Mouse (Mus musculus) sigmoid colon, adult 10 weeks (tissue): ENCODE measurements around the gene Uxt. TPM values are rescaled to one million over a fixed set of nuclear protein-coding genes. Genes with fewer than 3 reads are reported as not detected.

Experiments used
- polyA plus RNA-seq: library from polyadenylated mRNA; stranded (reverse); fragments of 350-450 nt; fragmentation: Illumina TruSeq; extraction: RNeasy Lipid Tissue Mini Kit (QIAGEN cat#74804); gene quantifications from one replicate; pipeline ENCODE4 v1.2.3, GENCODE M21; 2014; ENCODE audit warnings: low read depth, low replicate concordance

Uxt gene
- 22.0 TPM for polyA plus RNA-seq

DNA sequence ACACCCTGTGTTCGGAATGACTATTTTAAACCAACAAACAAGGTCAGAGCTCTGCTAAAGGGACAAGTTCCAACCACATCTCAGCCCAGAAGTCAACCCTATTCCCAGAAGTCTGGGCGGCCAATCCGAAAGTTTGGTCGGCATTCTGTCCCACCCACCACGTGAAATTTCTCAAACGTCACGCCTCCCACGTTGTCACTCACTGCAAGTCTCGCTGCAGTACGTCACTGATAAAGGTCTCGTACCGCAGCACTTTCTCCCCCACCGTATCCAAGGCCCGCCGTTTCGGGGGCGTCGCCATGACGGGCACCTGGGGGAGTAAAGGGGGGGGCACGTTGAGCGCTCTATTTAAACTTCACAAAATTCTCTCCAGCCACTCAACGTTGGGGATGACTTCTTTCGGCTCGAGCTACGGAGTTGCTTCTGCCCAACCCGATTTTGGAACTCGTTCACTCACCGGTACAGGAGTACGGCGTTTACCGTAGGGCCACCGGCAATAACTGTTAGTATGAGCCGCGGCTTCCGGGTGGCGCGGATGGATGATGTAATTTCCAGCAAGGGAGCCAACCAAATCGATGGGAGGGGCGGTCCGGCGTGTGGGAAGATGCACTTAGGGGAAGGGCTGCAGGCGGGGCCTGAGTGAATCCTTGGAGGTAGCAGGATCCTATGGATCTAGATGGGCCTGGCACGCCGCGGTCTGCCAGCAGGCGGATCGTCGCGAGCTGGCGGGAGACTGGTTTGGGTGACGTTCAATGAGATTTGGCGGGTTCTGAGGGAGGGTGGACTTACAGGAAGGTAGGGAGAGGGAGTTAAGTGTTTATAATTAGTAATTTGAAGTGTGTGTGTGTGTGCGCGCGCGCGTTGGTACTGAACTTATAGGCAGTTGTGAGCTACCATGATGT is at the start of gene Uxt:
TSS of gene Uxt (minus strand) at position 541 of the 902 bp plus-strand sequence.

DNA sequence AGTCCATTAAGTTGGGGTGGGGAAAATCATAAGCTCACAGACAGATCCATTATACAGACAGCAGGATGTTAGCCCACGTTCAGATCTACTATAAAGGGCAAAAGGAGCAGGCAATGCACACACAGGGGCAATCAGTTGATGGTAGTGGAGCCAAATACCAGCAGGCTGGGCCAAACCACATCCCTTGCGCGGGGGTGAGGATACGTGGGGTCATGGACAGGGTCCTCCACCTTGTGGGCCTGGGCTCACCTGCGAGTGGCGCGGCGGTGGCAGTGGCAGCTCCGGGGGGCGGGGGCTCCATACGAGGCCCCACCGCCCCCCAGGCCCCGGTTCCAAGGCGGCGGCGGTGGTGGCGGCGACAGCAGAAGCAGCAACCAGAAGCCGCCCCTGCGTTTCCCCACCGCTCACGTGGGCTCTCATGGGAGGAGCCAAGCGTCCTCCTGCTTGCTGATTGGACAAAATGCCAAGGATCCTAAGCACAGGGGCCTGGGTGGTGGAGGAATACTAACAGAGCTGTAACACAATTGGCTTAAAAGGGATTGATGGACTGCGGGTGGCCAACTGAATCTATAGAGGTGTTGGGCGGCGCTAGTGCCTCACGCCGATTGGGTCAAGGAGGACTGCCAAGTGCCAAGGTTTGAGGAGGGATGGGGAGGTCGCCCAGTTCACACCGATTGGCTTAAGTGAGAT is 11.5 kb downstream of the Uxt start, which contains the start of gene Elk1:
TSS of gene Elk1 (minus strand) at position 418 of the 690 bp plus-strand sequence.

DNA sequence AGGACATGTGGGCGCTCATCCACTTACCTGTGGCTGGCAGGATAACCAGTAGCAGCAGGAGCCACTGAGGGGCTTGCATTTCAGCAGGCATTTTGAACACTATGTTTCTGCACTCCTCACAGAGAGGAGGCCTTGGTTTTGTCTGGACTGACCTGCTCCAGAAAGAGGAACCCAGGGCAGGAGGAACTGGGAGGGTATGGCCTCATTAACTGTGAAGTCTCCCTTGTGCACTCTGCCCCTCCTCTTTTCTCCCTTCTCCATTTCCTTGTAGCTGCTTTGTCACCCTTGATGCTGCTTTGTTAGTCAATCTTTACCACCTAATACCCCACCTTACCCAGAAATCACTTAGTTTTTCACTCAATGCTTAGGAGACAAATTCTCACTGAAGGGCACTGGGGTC is 30.5 kb downstream of the Uxt start, which contains the start of gene Cfp:
TSS of gene Cfp (minus strand) at position 192 of the 400 bp plus-strand sequence.

DNA sequence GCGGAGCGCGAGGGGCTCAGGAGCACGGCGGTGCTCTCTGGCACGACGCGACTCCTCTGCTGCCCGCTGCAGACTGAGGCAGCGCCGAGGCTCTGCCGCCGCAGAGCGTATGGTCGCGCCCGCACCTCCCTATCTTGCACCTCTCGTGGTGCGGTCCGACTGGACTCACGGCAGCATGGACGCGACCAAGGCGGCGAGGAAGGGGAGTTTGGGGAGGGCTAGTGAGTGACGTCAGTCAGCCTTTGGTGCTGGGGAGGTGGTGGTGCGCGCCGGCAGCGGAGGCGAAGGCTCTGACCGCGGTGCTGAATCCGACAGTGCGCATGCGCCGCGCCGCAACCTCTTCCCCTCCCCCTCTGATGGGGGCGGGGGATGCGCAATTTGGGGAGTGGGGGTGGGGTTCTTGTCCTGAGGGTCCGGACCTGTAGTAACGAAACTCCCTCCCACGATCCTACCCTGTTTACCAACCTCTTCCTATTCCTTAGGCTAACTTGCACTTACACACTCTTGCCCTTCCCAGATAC is 40.9 kb downstream of the Uxt start, which contains the start of gene Syn1:
TSS of gene Syn1 (minus strand) at position 161 of the 521 bp plus-strand sequence.

Other genes starting within 250 kb of the Uxt start
- 103 TPM for gene Araf, start 164.2 kb downstream of the Uxt start, polyA plus RNA-seq
- not detected for gene Timp1, start 91.9 kb downstream of the Uxt start, polyA plus RNA-seq
- gene Syn1, start 41.0 kb downstream of the Uxt start, polyA plus RNA-seq = 3.0 TPM
- 2.5 TPM for gene Cfp, start 30.5 kb downstream of the Uxt start, polyA plus RNA-seq
- gene Elk1, start 11.4 kb downstream of the Uxt start, polyA plus RNA-seq = 7.0 TPM
- 69.1 TPM for gene Zfp182, start 100.3 kb upstream of the Uxt start, polyA plus RNA-seq
- not detected for gene Spaca5, start 106.4 kb upstream of the Uxt start, polyA plus RNA-seq
- 2.0 TPM for gene Zfp300, start 127.5 kb upstream of the Uxt start, polyA plus RNA-seq
- not detected for gene Ssxa1, start 153.8 kb upstream of the Uxt start, polyA plus RNA-seq
- not detected for gene Gm21876, start 213.6 kb upstream of the Uxt start, polyA plus RNA-seq